Mouse (Mus musculus) MEL (cell line): ENCODE results near the gene Gm1123. TPM values are rescaled to one million over a fixed set of nuclear protein-coding genes. Genes with fewer than 3 reads are reported as not detected.
A peak's percentile ranks its signal among the peaks of the same experiment; 100 is the strongest.

Experiments used
- DNase-seq: peaks from one replicate; pipeline ENCODE4 v3.0.0; 2011; ENCODE audit warnings: low read depth, low spot score
- H3K27ac ChIP-seq: 2 replicates; pipeline ENCODE4 v1.5.1; 2012; ENCODE audit warnings: low read depth, mild to moderate bottlenecking, control low read depth, low read length, moderate library complexity; ENCODE audit not compliant: control insufficient read depth
- H3K27me3 ChIP-seq, 2 experiments: fragments of 150-350 bp in 1 of 2; sonication (generic) in 1 of 2; 2 replicates each; pipeline ENCODE4 v1.6.1; 2012; ENCODE audit warnings: low read length in 2 of 2, mild to moderate bottlenecking in 2 of 2, improper control_type of control experiment in 1 of 2, moderate library complexity in 1 of 2; ENCODE audit not compliant: insufficient read depth in 2 of 2, control insufficient read depth in 1 of 2
- H3K36me3 ChIP-seq, 2 experiments: 2 replicates each; pipeline ENCODE4 v1.6.1; 2012 to 2014; ENCODE audit warnings: low read length in 2 of 2, improper control_type of control experiment in 1 of 2, inconsistent platforms in 1 of 2, mild to moderate bottlenecking in 1 of 2; ENCODE audit not compliant: insufficient read depth in 2 of 2, control insufficient read depth in 1 of 2
- H3K4me1 ChIP-seq, 2 experiments: fragments of 150-350 bp in 1 of 2; sonication (generic) in 1 of 2; 2 replicates each; pipeline ENCODE4 v1.6.1; 2012; ENCODE audit warnings: low read length in 2 of 2, improper control_type of control experiment in 1 of 2, mild to moderate bottlenecking in 1 of 2; ENCODE audit not compliant: insufficient read depth in 2 of 2, control insufficient read depth in 1 of 2
- H3K4me3 ChIP-seq, 2 experiments: fragments of 150-350 bp in 1 of 2; sonication (generic) in 1 of 2; 2 replicates each; pipeline ENCODE4 v1.5.1; 2012; ENCODE audit warnings: low read depth in 2 of 2, low read length in 2 of 2, mild to moderate bottlenecking in 2 of 2, moderate library complexity in 2 of 2, control low read depth in 1 of 2, improper control_type of control experiment in 1 of 2; ENCODE audit not compliant: control insufficient read depth in 1 of 2, insufficient read depth in 1 of 2
- H3K79me2 ChIP-seq: 2 replicates; pipeline ENCODE4 v1.6.1; 2012; ENCODE audit warnings: mild to moderate bottlenecking, low read length, moderate library complexity; ENCODE audit not compliant: control insufficient read depth, poor library complexity, insufficient read depth
- H3K9ac ChIP-seq: 2 replicates; pipeline ENCODE4 v1.6.1; 2012; ENCODE audit warnings: low read depth, mild to moderate bottlenecking, control low read depth, low read length, moderate library complexity; ENCODE audit not compliant: control insufficient read depth, poor library complexity, severe bottlenecking
- H3K9me3 ChIP-seq: fragments of 150-350 bp; sonication (generic); replicated peaks from 2 replicates; pipeline ENCODE4 v1.6.1; 2012; ENCODE audit warnings: mild to moderate bottlenecking, low read length, improper control_type of control experiment, moderate library complexity; ENCODE audit not compliant: insufficient read depth
- E2F4 ChIP-seq: IDR thresholded peaks from 2 replicates; pipeline ENCODE4 v1.6.1; 2011; ENCODE audit warnings: low read depth, low read length, improper control_type of control experiment, borderline replicate concordance
- GABPA ChIP-seq: IDR thresholded peaks from 2 replicates; pipeline ENCODE4 v1.6.1; 2012; ENCODE audit warnings: low read depth, mild to moderate bottlenecking, inconsistent platforms, low read length, improper control_type of control experiment, moderate library complexity
- GATA1 ChIP-seq: IDR thresholded peaks from 2 replicates; pipeline ENCODE4 v1.6.1; 2011; ENCODE audit warnings: low read depth, low read length, improper control_type of control experiment
- HCFC1 ChIP-seq: IDR thresholded peaks from 2 replicates; pipeline ENCODE4 v1.6.1; 2012; ENCODE audit warnings: low read depth, mild to moderate bottlenecking, inconsistent platforms, low read length, improper control_type of control experiment, moderate library complexity
- MAX ChIP-seq: IDR thresholded peaks from 2 replicates; pipeline ENCODE4 v1.6.1; 2011; ENCODE audit warnings: low read length, improper control_type of control experiment
- MXI1 ChIP-seq: IDR thresholded peaks from 2 replicates; pipeline ENCODE4 v1.6.1; 2011; ENCODE audit warnings: mild to moderate bottlenecking, low read depth, low read length, improper control_type of control experiment
- MYB ChIP-seq: IDR thresholded peaks from 2 replicates; pipeline ENCODE4 v1.6.1; 2011; ENCODE audit warnings: mild to moderate bottlenecking, low read depth, low read length, improper control_type of control experiment
- NELFE ChIP-seq: IDR thresholded peaks from 2 replicates; pipeline ENCODE4 v1.6.1; 2011; ENCODE audit warnings: low read depth, low read length, improper control_type of control experiment
- POLR2A ChIP-seq, 2 experiments: IDR thresholded peaks; 2 replicates each; pipeline ENCODE4 v1.6.1; 2011 to 2012; ENCODE audit warnings: low read length in 2 of 2, mild to moderate bottlenecking in 2 of 2, control low read depth in 1 of 2, improper control_type of control experiment in 1 of 2, low read depth in 1 of 2, moderate library complexity in 1 of 2; ENCODE audit not compliant: control insufficient read depth in 1 of 2, insufficient read depth in 1 of 2, poor library complexity in 1 of 2
- POLR2AphosphoS5 ChIP-seq: IDR thresholded peaks from 2 replicates; pipeline ENCODE4 v1.6.1; 2012; ENCODE audit warnings: low read depth, borderline replicate concordance, mild to moderate bottlenecking, inconsistent platforms, low read length, moderate library complexity, mixed read lengths
- RCOR1 ChIP-seq: IDR thresholded peaks from 2 replicates; pipeline ENCODE4 v1.6.1; 2012; ENCODE audit warnings: low read depth, mild to moderate bottlenecking, inconsistent platforms, low read length, improper control_type of control experiment
- SIN3A ChIP-seq: IDR thresholded peaks from 2 replicates; pipeline ENCODE4 v1.6.1; 2012; ENCODE audit warnings: low read length, improper control_type of control experiment, inconsistent platforms
- USF1 ChIP-seq: IDR thresholded peaks from 2 replicates; pipeline ENCODE4 v1.6.1; 2014; ENCODE audit warnings: low read depth, mild to moderate bottlenecking, inconsistent platforms, low read length, improper control_type of control experiment, moderate library complexity
- USF2 ChIP-seq, 2 experiments: IDR thresholded peaks; 2 replicates each; pipeline ENCODE4 v1.6.1; 2011 to 2012; ENCODE audit warnings: improper control_type of control experiment in 2 of 2, low read length in 2 of 2, borderline replicate concordance in 1 of 2, inconsistent platforms in 1 of 2, low read depth in 1 of 2, mild to moderate bottlenecking in 1 of 2; ENCODE audit not compliant: insufficient read depth in 1 of 2
- ZKSCAN1 ChIP-seq: IDR thresholded peaks from 2 replicates; pipeline ENCODE4 v1.6.1; 2012; ENCODE audit warnings: low read depth, mild to moderate bottlenecking, inconsistent platforms, low read length, improper control_type of control experiment, moderate library complexity
- polyA plus RNA-seq, 2 experiments: library from polyadenylated mRNA; stranded (reverse) in 1 of 2; unstranded in 1 of 2; fragments of >175 nt in 1 of 2; fragments of >200 nt in 1 of 2; gene quantifications; 2 replicates each; pipeline versions ENCODE4 v1.2.1 to v1.2.4; 2012; ENCODE audit warnings: low replicate concordance in 2 of 2, low read depth in 1 of 2; ENCODE audit not compliant: insufficient read length in 2 of 2, insufficient read depth in 1 of 2, missing spikeins in 1 of 2
- total RNA-seq: library from RNA; depleted of rRNA; stranded (reverse); fragments of 300-350 nt; gene quantifications from 2 replicates; pipeline ENCODE4 v1.2.3, GENCODE M21; 2012

The Gm1123 gene
- total and polyA plus RNA-seq, 3 experiments: not detected

- TF ChIP-seq USF1: no peak
- no peak for TF ChIP-seq POLR2A (IDR thresholded peaks at IDR 0.05; ENCODE audit: control insufficient read depth in 1 of 2, insufficient read depth in 1 of 2, low read depth in 1 of 2, low read length in 2 of 2, poor library complexity in 1 of 2)
- no peak for TF ChIP-seq MXI1
- TF ChIP-seq NELFE: no peak
- no peak for TF ChIP-seq USF2 (IDR thresholded peaks at IDR 0.05; ENCODE audit: borderline replicate concordance in 1 of 2, insufficient read depth in 1 of 2, low read depth in 1 of 2, low read length in 2 of 2)
- no peak for TF ChIP-seq MAX
- no peak for TF ChIP-seq E2F4
- no peak for TF ChIP-seq POLR2AphosphoS5
- no peak for TF ChIP-seq RCOR1
- no peak for TF ChIP-seq HCFC1
- TF ChIP-seq MYB: no peak
- no peak for TF ChIP-seq GABPA
- TF ChIP-seq GATA1: no peak
- H3K9me3 ChIP-seq: no peaks in the 10 kb centered on the region
- H3K27ac ChIP-seq: no peak overlapping the region
- 0 out of 4 replicates have a peak, but pooled peaks cover 0 to 1% of the 10 kb centered on the region in 2 experiments for H3K36me3 ChIP-seq
- DNase-seq: no peak
- peaks cover 2% of the 10 kb centered on the region; the same call in 1 of the 2 replicates for H3K79me2 ChIP-seq
- no peaks in the 10 kb centered on the region for H3K27me3 ChIP-seq
- H3K4me3 ChIP-seq: no peak overlapping the region
- H3K4me1 ChIP-seq: no peaks in the 10 kb centered on the region
- no peak overlapping the region for H3K9ac ChIP-seq
Measured at GRCm38 (mm10) chr9:98994103-98994502, 41.4 kb downstream of the Gm1123 start.

- H3K4me1 ChIP-seq: peaks cover 0 to 2% of the 10 kb centered on the region in 2 experiments; a peak in 1 of 4 replicates
- TF ChIP-seq RCOR1: 0 out of 2 replicates have a peak, but pooled peaks have one; percentile 4
- TF ChIP-seq SIN3A: no peak
- no peak for TF ChIP-seq ZKSCAN1
- peak; percentile 73 for TF ChIP-seq GATA1
- peak; percentile 62 for DNase-seq
- H3K27me3 ChIP-seq: no peaks in the 10 kb centered on the region
- H3K36me3 ChIP-seq: peaks cover 0 to 4% of the 10 kb centered on the region in 2 experiments; a peak in 1 of 4 replicates
- peak overlapping the region; percentile 75 to 81 for H3K4me3 ChIP-seq
- H3K9ac ChIP-seq: peak overlapping the region; percentile 79
- no peak overlapping the region for H3K27ac ChIP-seq
- no peaks in the 10 kb centered on the region for H3K9me3 ChIP-seq
- H3K79me2 ChIP-seq: peaks cover 9% of the 10 kb centered on the region
Measured at GRCm38 (mm10) chr9:98987131-98987530, 48.4 kb downstream of the Gm1123 start.
